Mouse (Mus musculus) heart, adult 2 months (tissue): Measurements from ENCODE around the gene Fam189a2. TPM values are rescaled to one million over a fixed set of nuclear protein-coding genes. Genes with fewer than 3 reads are reported as not detected.

ENCODE experiments used
- DNase-seq, 2 experiments: peaks; one replicate each; pipeline ENCODE4 v3.0.0; 2021
- H3K27ac ChIP-seq: fragments of 200-600 bp; 2 replicates; pipeline ENCODE4 v1.8.1; 2022
- H3K27me3 ChIP-seq: fragments of 200-500 bp; 2 replicates; pipeline ENCODE4 v1.6.1; 2012; ENCODE audit warnings: mild to moderate bottlenecking, low read length, inconsistent platforms, mixed read lengths; ENCODE audit not compliant: control insufficient read depth, insufficient read depth
- H3K36me3 ChIP-seq: fragments of 200-500 bp; 2 replicates; pipeline ENCODE4 v1.6.1; 2012; ENCODE audit warnings: low read length, inconsistent platforms; ENCODE audit not compliant: control insufficient read depth, insufficient read depth
- H3K4me1 ChIP-seq: fragments of 200-500 bp; 2 replicates; pipeline ENCODE4 v1.6.1; 2011; ENCODE audit warnings: low read length; ENCODE audit not compliant: control insufficient read depth, insufficient read depth
- H3K4me3 ChIP-seq: fragments of 200-600 bp; 2 replicates; pipeline ENCODE4 v1.8.1; 2022
- H3K79me2 ChIP-seq: fragments of 200-500 bp; replicated peaks from 2 replicates; pipeline ENCODE4 v1.6.1; 2012; ENCODE audit warnings: mild to moderate bottlenecking, inconsistent platforms, low read length, moderate library complexity, mixed read lengths; ENCODE audit not compliant: control insufficient read depth, insufficient read depth
- H3K9ac ChIP-seq: fragments of 200-500 bp; 2 replicates; pipeline ENCODE4 v1.6.1; 2012; ENCODE audit warnings: low read depth, mild to moderate bottlenecking, control low read depth, inconsistent platforms, low read length, mixed read lengths
- CTCF ChIP-seq: fragments of 200-600 bp; IDR thresholded peaks from 2 replicates; pipeline ENCODE4 v1.8.1; 2022; ENCODE audit warnings: antibody characterized with exemption, mild to moderate bottlenecking, moderate library complexity
- EP300 ChIP-seq: fragments of 200-500 bp; IDR thresholded peaks from 2 replicates; pipeline ENCODE4 v1.6.1; 2011; ENCODE audit warnings: low read depth, low read length, control low read depth; ENCODE audit not compliant: insufficient read depth
- POLR2A ChIP-seq: fragments of 200-500 bp; IDR thresholded peaks from 2 replicates; pipeline ENCODE4 v1.6.1; 2011; ENCODE audit warnings: mild to moderate bottlenecking, low read depth, low read length, control low read depth; ENCODE audit not compliant: insufficient read depth
- WGBS: fragments of 180-500 bp; shearing (Covaris S2); methylation state at CpG from one replicate; pipeline ENCODE4 v1.1.7; 2018; 5-methylcytosine and 5-hydroxymethylcytosine counted together
- intact Hi-C: fragments of 180-260 bp; cut with DNase I; formaldehyde crosslinking; loops from one replicate; pipeline ENCODE4 v1.15.1; 2025
- polyA plus RNA-seq: library from polyadenylated mRNA; depleted of rRNA; stranded (reverse); fragments of >200 nt; gene quantifications from 2 replicates; pipeline ENCODE4 v1.2.3, GENCODE M21; 2012
- total RNA-seq, 2 experiments: library from RNA; stranded (reverse); gene quantifications; 2 replicates each; pipeline ENCODE4 v1.2.3; 2021

Fam189a2 gene
- total and polyA plus RNA-seq, 3 experiments = 51.2 to 55.1 (median 52.0) TPM

GRCm38 (mm10) chr19:23970374-23970773, 60.4 kb downstream of the Fam189a2 start:
- TF ChIP-seq EP300 (0 out of 2 replicates have a peak, but pooled peaks have one; percentile 17), CTCF (no peak)
- Histone ChIP-seq H3K4me3 (no peak overlapping the region), H3K4me1 (peaks cover 9% of the 10 kb centered on the region), H3K9ac (no peak overlapping the region), H3K27me3 (no peaks in the 10 kb centered on the region), H3K36me3 (peaks cover 16% of the 10 kb centered on the region), H3K79me2 (no peaks in the 10 kb centered on the region), H3K27ac (peak overlapping the region; percentile 26; the same call in 1 of the 2 replicates)
- no peak for DNase-seq
- intact Hi-C loops = loop anchor here (5.0 kb wide), 2 partner anchors 62 to 87 kb away; partner anchors contain the start of gene Fam189a2
- 64% methylated on average over 3 of the region's 3 CpGs for WGBS

GRCm38 (mm10) chr19:23968862-23969225, 62.0 kb downstream of the Fam189a2 start:
- TF ChIP-seq POLR2A (no peak), EP300 (no peak), CTCF (no peak)
- Histone ChIP-seq H3K4me1 (peaks cover 9% of the 10 kb centered on the region), H3K27ac (no peak overlapping the region), H3K79me2 (no peaks in the 10 kb centered on the region), H3K27me3 (no peaks in the 10 kb centered on the region), H3K9ac (no peak overlapping the region), H3K36me3 (peaks cover 16% of the 10 kb centered on the region), H3K4me3 (no peak overlapping the region)
- intact Hi-C loops = loop anchor here (10.0 kb wide), 1 partner anchor 394 kb away; no protein-coding TSS in a partner anchor
- no peak for DNase-seq
- 84% methylated on average over 2 of the region's 2 CpGs for WGBS

- Histone ChIP-seq H3K79me2 (no peaks in the 10 kb centered on the region), H3K27ac (peak overlapping the region; percentile 28; the same call in 1 of the 2 replicates), H3K27me3 (no peaks in the 10 kb centered on the region), H3K4me3 (no peak overlapping the region), H3K9ac (no peak overlapping the region), H3K36me3 (peaks cover 12% of the 10 kb centered on the region; the same call in 1 of the 2 replicates), H3K4me1 (peaks cover 9% of the 10 kb centered on the region)
- WGBS = 69% methylated on average over 5 of the region's 5 CpGs
- TF ChIP-seq POLR2A (no peak), EP300 (no peak), CTCF (no peak)
- peak in 1 of 2 experiments; percentile 62 for DNase-seq
- intact Hi-C loops = loop anchor here (10.0 kb wide), 1 partner anchor 393 kb away; no protein-coding TSS in a partner anchor
These were observed 62.5 kb downstream of the Fam189a2 start for GRCm38 (mm10) chr19:23968125-23968861.

- no peak overlapping the region for H3K9ac ChIP-seq
- H3K27ac ChIP-seq = peak overlapping the region; percentile 61
- no peaks in the 10 kb centered on the region for H3K79me2 ChIP-seq
- no peaks in the 10 kb centered on the region for H3K27me3 ChIP-seq
- H3K4me3 ChIP-seq = no peak overlapping the region
- peaks cover 5% of the 10 kb centered on the region; the same call in 1 of the 2 replicates for H3K36me3 ChIP-seq
- DNase-seq = peak; percentile 59 to 79
- peaks cover 7% of the 10 kb centered on the region for H3K4me1 ChIP-seq
- 7% methylated on average over 2 of the region's 2 CpGs for WGBS
- TF ChIP-seq EP300 (0 out of 2 replicates have a peak, but pooled peaks have one; percentile 16), POLR2A (no peak)
- intact Hi-C loops = loop anchor here (10.0 kb wide), 1 partner anchor 392 kb away; no protein-coding TSS in a partner anchor
These were observed 63.7 kb downstream of the Fam189a2 start for GRCm38 (mm10) chr19:23967156-23967555.

GRCm38 (mm10) chr19:23966376-23966775, 64.4 kb downstream of the Fam189a2 start:
- no peak for TF ChIP-seq CTCF
- no peak for TF ChIP-seq EP300
- no peak for TF ChIP-seq POLR2A
- Histone ChIP-seq H3K27me3 (no peaks in the 10 kb centered on the region), H3K79me2 (no peaks in the 10 kb centered on the region), H3K4me3 (no peak overlapping the region), H3K36me3 (peaks cover 2% of the 10 kb centered on the region; the same call in 1 of the 2 replicates), H3K27ac (peak overlapping the region; percentile 61), H3K9ac (no peak overlapping the region), H3K4me1 (peaks cover 7% of the 10 kb centered on the region)
- DNase-seq = no peak
- 89% methylated on average over 9 of the region's 9 CpGs for WGBS
- intact Hi-C loops = loop anchor here (10.0 kb wide), 1 partner anchor 392 kb away; no protein-coding TSS in a partner anchor

GRCm38 (mm10) chr19:23964401-23964910, 66.4 kb downstream of the Fam189a2 start:
- Histone ChIP-seq H3K36me3 (peaks cover 2% of the 10 kb centered on the region; the same call in 1 of the 2 replicates), H3K27me3 (no peaks in the 10 kb centered on the region), H3K4me3 (no peak overlapping the region), H3K79me2 (no peaks in the 10 kb centered on the region), H3K9ac (no peak overlapping the region), H3K27ac (no peak overlapping the region), H3K4me1 (peaks cover 16% of the 10 kb centered on the region)
- intact Hi-C loops = loop anchor here (10.0 kb wide), 1 partner anchor 390 kb away; no protein-coding TSS in a partner anchor
- no peak for DNase-seq
- WGBS = 35% methylated on average over 10 of the region's 10 CpGs
- no peak for TF ChIP-seq CTCF
- TF ChIP-seq POLR2A = no peak
- TF ChIP-seq EP300 = no peak
